Mouse (Mus musculus): ENCODE measurements at regions not wholly inside any gene's neighbourhood (a gene's known extent, or its start where the extent isn't known, plus 50 kb on each side); places are given as distances from the start of the nearest gene placed in this dataset.

GRCm38 (mm10) chr2:160485097-160485496, 118.2 kb upstream of the Mafb start:
- TF ChIP-seq CTCF (IDR thresholded peaks at IDR 0.05; ENCODE audit: extremely low read depth, insufficient read depth, insufficient read length, insufficient replicate concordance) (no peak), POLR2A (IDR thresholded peaks at IDR 0.05; ENCODE audit: low read depth, low read length) (no peak)
